Mouse (Mus musculus) hindbrain, embryonic 16.5 days (tissue): ENCODE measurements around the gene Snap91. TPM values are rescaled to one million over a fixed set of nuclear protein-coding genes. Genes with fewer than 3 reads are reported as not detected.

Experiments used
- polyA plus RNA-seq: library from polyadenylated mRNA; unstranded; fragments of >200 nt; fragmentation: Nextera tagmentation; extraction: Ambion mirVana; gene quantifications from 2 replicates; pipeline ENCODE4 v1.2.1, GENCODE M21; 2015

Snap91 gene
- polyA plus RNA-seq, 1 experiment from 2014 or later, result 197 TPM

Other genes starting within 250 kb of the Snap91 start
- 40.8 and 55.5 TPM in 2 replicates for gene Me1, start 184.7 kb downstream of the Snap91 start, polyA plus RNA-seq
- gene Prss35, start 137.0 kb downstream of the Snap91 start, polyA plus RNA-seq, result 8.4 and 9.3 TPM in 2 replicates
- 7.8 and 9.5 TPM in 2 replicates for gene Ripply2, start 134.9 kb upstream of the Snap91 start, polyA plus RNA-seq
- gene Cyb5r4, start 141.4 kb upstream of the Snap91 start, polyA plus RNA-seq, result 55.2 and 56.6 TPM in 2 replicates